Mouse (Mus musculus) heart, embryonic 12.5 days (tissue): Measurements from ENCODE around the gene Fzd10. TPM values are rescaled to one million over a fixed set of nuclear protein-coding genes. Genes with fewer than 3 reads are reported as not detected.

Source experiments
- ATAC-seq: fragments of 200-750 bp; cut with Nextera tagmentation; 2 replicates; pipeline ENCODE4 v1.8.0; 2017; ENCODE audit warnings: moderate TSS enrichment, moderate library complexity; ENCODE audit not compliant: insufficient number of reproducible peaks, low FRiP score
- H3K27ac ChIP-seq: fragments of 300-500 bp; sonication (generic); 2 replicates; pipeline ENCODE4 v1.5.1; 2016; ENCODE audit warnings: mild to moderate bottlenecking, moderate library complexity; ENCODE audit not compliant: poor library complexity, severe bottlenecking
- H3K27me3 ChIP-seq: fragments of 300-500 bp; sonication (generic); replicated peaks from 2 replicates; pipeline ENCODE4 v1.6.1; 2016; ENCODE audit warnings: mild to moderate bottlenecking, moderate library complexity
- H3K36me3 ChIP-seq: fragments of 300-500 bp; sonication (generic); 2 replicates; pipeline ENCODE4 v1.6.1; 2016; ENCODE audit warnings: mild to moderate bottlenecking, moderate library complexity
- H3K4me1 ChIP-seq: fragments of 300-500 bp; sonication (generic); replicated peaks from 2 replicates; pipeline ENCODE4 v1.6.1; 2016; ENCODE audit warnings: mild to moderate bottlenecking
- H3K4me2 ChIP-seq: fragments of 300-500 bp; sonication (generic); 2 replicates; pipeline ENCODE4 v1.6.1; 2016; ENCODE audit warnings: mild to moderate bottlenecking, moderate library complexity
- H3K4me3 ChIP-seq: fragments of 300-500 bp; sonication (generic); 2 replicates; pipeline ENCODE4 v1.5.1; 2016; ENCODE audit warnings: mild to moderate bottlenecking
- H3K9ac ChIP-seq: fragments of 300-500 bp; sonication (generic); 2 replicates; pipeline ENCODE4 v1.6.1; 2016; ENCODE audit warnings: mild to moderate bottlenecking, moderate library complexity
- H3K9me3 ChIP-seq: fragments of 300-500 bp; sonication (generic); replicated peaks from 2 replicates; pipeline ENCODE4 v1.6.1; 2016; ENCODE audit warnings: mild to moderate bottlenecking, moderate library complexity
- WGBS: fragments of 180-500 bp; shearing (Covaris S2); methylation state at CpG from one replicate; pipeline ENCODE4 v1.1.7; 2016; 5-methylcytosine and 5-hydroxymethylcytosine counted together
- polyA plus RNA-seq: library from polyadenylated mRNA; unstranded; fragments of >200 nt; fragmentation: Nextera tagmentation; extraction: Ambion mirVana; gene quantifications from 2 replicates; pipeline ENCODE4 v1.2.1, GENCODE M21; 2016

The Fzd10 gene
- 0.42 and 0.50 TPM in 2 replicates for polyA plus RNA-seq

- peak; percentile 30; the same call in 1 of the 2 replicates for ATAC-seq
- Histone ChIP-seq H3K4me2 (peak within 1 kb of the TSS; percentile 100), H3K36me3 (no peaks in the 10 kb centered on the region), H3K27me3 (peaks cover 83% of the 10 kb centered on the region), H3K27ac (no peak within 1 kb of the TSS), H3K4me3 (peak within 1 kb of the TSS; percentile 83), H3K9ac (peak within 1 kb of the TSS; percentile 74), H3K4me1 (peaks cover 37% of the 10 kb centered on the region), H3K9me3 (no peaks in the 10 kb centered on the region)
- WGBS = under 1% methylated on average over 69 of the region's 73 CpGs
These were observed at the start of gene Fzd10 for GRCm38 (mm10) chr5:128600072-128601021. TSS of gene Fzd10 (plus strand) at chr5:128600844.

- 0 out of 2 replicates have a peak, but pooled peaks cover 4% of the 10 kb centered on the region for H3K9me3 ChIP-seq
- H3K4me2 ChIP-seq = peak overlapping the region; percentile 53
- H3K27me3 ChIP-seq = peaks cover 20% of the 10 kb centered on the region
- no peak overlapping the region for H3K4me3 ChIP-seq
- H3K27ac ChIP-seq = no peak overlapping the region
- WGBS = 7% methylated on average over 11 of the region's 11 CpGs
- ATAC-seq = no peak
- no peak overlapping the region for H3K9ac ChIP-seq
- peaks cover 13% of the 10 kb centered on the region; the same call in 1 of the 2 replicates for H3K4me1 ChIP-seq
- H3K36me3 ChIP-seq = no peaks in the 10 kb centered on the region
These were observed 49.2 kb upstream of the Fzd10 start for GRCm38 (mm10) chr5:128551448-128551847.

GRCm38 (mm10) chr5:128552136-128552890, 48.3 kb upstream of the Fzd10 start:
- H3K27me3 ChIP-seq = peaks cover 20% of the 10 kb centered on the region
- no peaks in the 10 kb centered on the region for H3K36me3 ChIP-seq
- peak overlapping the region; percentile 22 for H3K4me3 ChIP-seq
- 12% methylated on average over 28 of the region's 28 CpGs for WGBS
- no peak overlapping the region; the same call in 1 of the 2 replicates for H3K9ac ChIP-seq
- H3K4me1 ChIP-seq = peaks cover 13% of the 10 kb centered on the region; the same call in 1 of the 2 replicates
- no peak overlapping the region for H3K27ac ChIP-seq
- H3K4me2 ChIP-seq = peak overlapping the region; percentile 55
- 0 out of 2 replicates have a peak, but pooled peaks cover 4% of the 10 kb centered on the region for H3K9me3 ChIP-seq
- ATAC-seq = no peak

GRCm38 (mm10) chr5:128558126-128558525, 42.5 kb upstream of the Fzd10 start:
- Histone ChIP-seq H3K4me1 (no peaks in the 10 kb centered on the region), H3K4me2 (no peak overlapping the region), H3K4me3 (no peak overlapping the region), H3K36me3 (no peaks in the 10 kb centered on the region), H3K27ac (no peak overlapping the region), H3K9ac (no peak overlapping the region), H3K27me3 (0 out of 2 replicates have a peak, but pooled peaks cover 2% of the 10 kb centered on the region), H3K9me3 (peaks cover 9% of the 10 kb centered on the region)
- ATAC-seq = no peak
- 14% methylated on average over 7 of the region's 7 CpGs for WGBS

GRCm38 (mm10) chr5:128567313-128567712, 33.3 kb upstream of the Fzd10 start:
- Histone ChIP-seq H3K9me3 (no peaks in the 10 kb centered on the region), H3K9ac (no peak overlapping the region), H3K36me3 (no peaks in the 10 kb centered on the region), H3K27ac (no peak overlapping the region), H3K4me2 (no peak overlapping the region), H3K27me3 (no peaks in the 10 kb centered on the region), H3K4me3 (no peak overlapping the region), H3K4me1 (no peaks in the 10 kb centered on the region)
- ATAC-seq = no peak
- WGBS = 32% methylated on average over 6 of the region's 6 CpGs

- H3K4me1 ChIP-seq = no peaks in the 10 kb centered on the region
- WGBS = 23% methylated on average over 5 of the region's 5 CpGs
- H3K4me2 ChIP-seq = no peak overlapping the region
- 0 out of 2 replicates have a peak, but pooled peaks cover 1% of the 10 kb centered on the region for H3K9me3 ChIP-seq
- no peak for ATAC-seq
- H3K4me3 ChIP-seq = no peak overlapping the region
- no peak overlapping the region for H3K27ac ChIP-seq
- no peaks in the 10 kb centered on the region for H3K27me3 ChIP-seq
- no peaks in the 10 kb centered on the region for H3K36me3 ChIP-seq
- H3K9ac ChIP-seq = no peak overlapping the region
These were observed 31.7 kb upstream of the Fzd10 start for GRCm38 (mm10) chr5:128568970-128569369.

GRCm38 (mm10) chr5:128570091-128570490, 30.6 kb upstream of the Fzd10 start:
- no peak overlapping the region for H3K4me3 ChIP-seq
- no peak overlapping the region for H3K9ac ChIP-seq
- H3K27ac ChIP-seq = no peak overlapping the region
- H3K36me3 ChIP-seq = no peaks in the 10 kb centered on the region
- H3K4me2 ChIP-seq = no peak overlapping the region
- H3K27me3 ChIP-seq = no peaks in the 10 kb centered on the region
- ATAC-seq = 0 out of 2 replicates have a peak, but pooled peaks have one; percentile 27
- H3K4me1 ChIP-seq = no peaks in the 10 kb centered on the region
- H3K9me3 ChIP-seq = 0 out of 2 replicates have a peak, but pooled peaks cover 8% of the 10 kb centered on the region
- 68% methylated on average over 5 of the region's 5 CpGs for WGBS

GRCm38 (mm10) chr5:128570848-128571247, 29.8 kb upstream of the Fzd10 start:
- 60% methylated on average over 5 of the region's 5 CpGs for WGBS
- no peak overlapping the region for H3K4me2 ChIP-seq
- no peaks in the 10 kb centered on the region for H3K27me3 ChIP-seq
- H3K36me3 ChIP-seq = no peaks in the 10 kb centered on the region
- ATAC-seq = no peak
- no peak overlapping the region for H3K27ac ChIP-seq
- H3K9ac ChIP-seq = no peak overlapping the region
- no peaks in the 10 kb centered on the region for H3K4me1 ChIP-seq
- H3K9me3 ChIP-seq = 0 out of 2 replicates have a peak, but pooled peaks cover 8% of the 10 kb centered on the region
- H3K4me3 ChIP-seq = no peak overlapping the region

- H3K27ac ChIP-seq = no peak overlapping the region
- no peak for ATAC-seq
- no peaks in the 10 kb centered on the region for H3K4me1 ChIP-seq
- 67% methylated on average over 8 of the region's 8 CpGs for WGBS
- H3K4me3 ChIP-seq = no peak overlapping the region
- H3K4me2 ChIP-seq = no peak overlapping the region
- H3K27me3 ChIP-seq = no peaks in the 10 kb centered on the region
- no peak overlapping the region for H3K9ac ChIP-seq
- 0 out of 2 replicates have a peak, but pooled peaks cover 8% of the 10 kb centered on the region for H3K9me3 ChIP-seq
- H3K36me3 ChIP-seq = no peaks in the 10 kb centered on the region
These were observed 28.9 kb upstream of the Fzd10 start for GRCm38 (mm10) chr5:128571706-128572105.

GRCm38 (mm10) chr5:128575997-128576579, 24.6 kb upstream of the Fzd10 start:
- H3K4me3 ChIP-seq = no peak overlapping the region
- ATAC-seq = no peak
- H3K27ac ChIP-seq = no peak overlapping the region
- H3K36me3 ChIP-seq = no peaks in the 10 kb centered on the region
- 0 out of 2 replicates have a peak, but pooled peaks cover 5% of the 10 kb centered on the region for H3K4me1 ChIP-seq
- no peak overlapping the region for H3K9ac ChIP-seq
- 0 out of 2 replicates have a peak, but pooled peaks cover 6% of the 10 kb centered on the region for H3K27me3 ChIP-seq
- WGBS = 71% methylated on average over 9 of the region's 9 CpGs
- H3K4me2 ChIP-seq = no peak overlapping the region
- H3K9me3 ChIP-seq = 0 out of 2 replicates have a peak, but pooled peaks cover 8% of the 10 kb centered on the region
